ENCODE assay signal across 8 mouse cellular contexts in the genomic region with DNA sequence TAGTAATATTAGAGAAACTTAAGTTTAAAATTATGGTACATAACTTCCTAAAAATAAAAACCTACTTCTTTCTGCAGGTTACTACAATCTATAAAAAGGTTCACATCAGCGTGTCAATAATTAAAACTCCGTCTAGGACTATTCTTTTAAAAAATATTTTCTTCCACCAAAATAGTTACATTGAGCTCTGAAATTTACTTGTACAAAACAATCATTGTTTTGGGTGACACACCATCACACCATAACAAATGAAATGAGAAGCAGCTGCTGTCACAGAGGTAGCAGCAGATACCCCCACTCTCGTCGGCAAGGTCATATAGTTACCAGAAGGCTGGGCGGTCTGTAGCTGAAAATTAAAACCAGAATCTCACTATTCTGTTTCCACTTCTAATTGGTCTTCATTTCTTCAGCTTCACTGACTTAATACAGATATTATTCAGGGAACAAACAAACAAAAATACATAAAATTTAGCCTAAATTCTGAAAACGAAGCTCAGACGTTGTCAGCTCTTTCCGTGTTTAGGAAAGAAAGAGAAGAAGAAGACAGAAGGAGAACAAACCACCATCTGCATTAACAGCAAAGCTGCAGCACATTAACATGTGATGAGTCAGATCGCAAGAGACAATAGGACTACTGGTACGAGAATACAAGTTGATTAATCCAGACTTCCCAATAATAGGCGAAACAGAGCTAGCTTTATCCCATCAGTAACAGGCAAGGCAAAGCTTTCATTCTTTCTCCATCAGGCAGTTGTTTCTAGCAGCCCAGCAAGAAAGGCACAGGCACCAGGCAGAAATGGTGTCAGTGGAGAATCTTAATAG. TPM values are rescaled to one million over a fixed set of nuclear protein-coding genes. Genes with fewer than 3 reads are reported as not detected.
A peak's percentile ranks its signal among the peaks of the same experiment; 100 is the strongest.
DNase-seq lines count a peak whose midpoint lies in the region; ATAC-seq lines count a peak whose summit lies in the region.

No protein-coding gene starts in this region.

- intact Hi-C loops in left cerebral cortex, postnatal 10 days (cut with DNase I) = loop anchor here (2.0 kb wide), 1 partner anchor 120 kb away; no protein-coding TSS in a partner anchor

- H3K27me3 ChIP-seq in limb, embryonic 10.5 days (ENCODE audit: low read depth, poor library complexity, severe bottlenecking) = no peaks in the 10 kb centered on the region
- no peaks in the 10 kb centered on the region for H3K27me3 ChIP-seq in neural tube, embryonic 13.5 days

- H3K9ac ChIP-seq in neural tube, embryonic 13.5 days = peak overlapping the region; percentile 64

- no peaks in the 10 kb centered on the region for H3K36me3 ChIP-seq in limb, embryonic 10.5 days
- H3K36me3 ChIP-seq in neural tube, embryonic 13.5 days = no peaks in the 10 kb centered on the region

- ATAC-seq in granulocyte monocyte progenitor cell, adult 5-6 weeks (replicated peaks; ENCODE audit: poor library complexity, severe bottlenecking) = peak; percentile 18; the same call in 1 of the 2 replicates
- ATAC-seq in neural tube, embryonic 13.5 days (ENCODE audit: low read depth) = peak; percentile 72; the same call in 1 of the 2 replicates

- H3K27ac ChIP-seq in limb, embryonic 10.5 days = peak overlapping the region; percentile 77
- peak overlapping the region; percentile 88 for H3K27ac ChIP-seq in neural tube, embryonic 13.5 days (replicated peaks)

- peak overlapping the region; percentile 56 for H3K4me2 ChIP-seq in neural tube, embryonic 13.5 days

- no peaks in the 10 kb centered on the region for H3K9me3 ChIP-seq in limb, embryonic 10.5 days (replicated peaks)
- no peaks in the 10 kb centered on the region for H3K9me3 ChIP-seq in neural tube, embryonic 13.5 days

- 55% methylated on average over 11 of the region's 11 CpGs for WGBS in limb, embryonic 10.5 days
- WGBS in neural tube, embryonic 13.5 days = 20% methylated on average over 11 of the region's 11 CpGs

- H3K4me3 ChIP-seq in limb, embryonic 10.5 days = peak overlapping the region; percentile 33
- H3K4me3 ChIP-seq in neural tube, embryonic 13.5 days = peak overlapping the region; percentile 32

- peaks cover 35% of the 10 kb centered on the region for H3K4me1 ChIP-seq in limb, embryonic 10.5 days
- H3K4me1 ChIP-seq in neural tube, embryonic 13.5 days (replicated peaks) = peaks cover 30% of the 10 kb centered on the region

- peak; percentile 13 to 16 for DNase-seq in left cerebral cortex, adult 18-20 months (ENCODE audit: low spot score in 2 of 2)
- DNase-seq in left cerebral cortex, postnatal 10 days (ENCODE audit: extremely low spot score in 1 of 2, low spot score in 2 of 2) = no peak
- DNase-seq in brain, adult 2 months (ENCODE audit: low read depth, low spot score) = peak; percentile 88
- no peak for DNase-seq in limb, embryonic 10.5 days (ENCODE audit: low spot score)
- no peak for DNase-seq in adrenal gland, postnatal 25 days
- no peak for DNase-seq in urinary bladder, postnatal 10 days (ENCODE audit: low spot score)

RNA-seq across cellular contexts. Expression of a gene that starts 49.8 kb away (rescaled TPM):
- total RNA-seq in left cerebral cortex, adult 18-20 months (2021) = 10 to 100 TPM; 47.4 to 53.5 TPM
- 10 to 100 TPM; 50.7 to 54.6 TPM for total RNA-seq in left cerebral cortex, postnatal 10 days (2021)
- total RNA-seq in granulocyte monocyte progenitor cell, adult 5-6 weeks (2014; fragmentation: Nextera tagmentation) = 109 and 153 TPM in 2 replicates
- 197 and 261 TPM in 2 replicates for total RNA-seq in granulocyte monocyte progenitor cell, adult 5-6 weeks (2017)
- 8.5 and 10.1 TPM in 2 replicates for polyA plus RNA-seq in limb, embryonic 10.5 days (2016; fragmentation: Nextera tagmentation; extraction: Ambion mirVana)
- polyA plus RNA-seq in neural tube, embryonic 13.5 days (2015; fragmentation: Nextera tagmentation; extraction: Ambion mirVana) = 7.9 and 8.6 TPM in 2 replicates
- total RNA-seq in adrenal gland, postnatal 25 days (2021) = 20.6 and 25.6 TPM in 2 replicates

Comparison
In these comparisons a context has a peak if more than half of its experiments do, and no peak if none do; other contexts are left out.
1. DNase-seq: peak in left cerebral cortex, adult 18-20 months (2 of 2) and brain, adult 2 months (single experiment); none in left cerebral cortex, postnatal 10 days (0 of 2), limb, embryonic 10.5 days (single experiment), adrenal gland, postnatal 25 days (single experiment) and urinary bladder, postnatal 10 days (single experiment).